Mouse (Mus musculus): Measurements from ENCODE around the gene Vmn1r222.
"Not testable (repeated sequence)": the region's sequence is repeated elsewhere in the genome, so short reads cannot be mapped to it uniquely, and the experiment has no call there.

Vmn1r222 gene

GRCm38 (mm10) chr13:23235847-23236246 is at the start of gene Vmn1r222:
TSS of gene Vmn1r222 (minus strand) at chr13:23235947.
- DNase-seq, result not testable (repeated sequence)

GRCm38 (mm10) chr13:23285191-23285920 is 49.6 kb upstream of the Vmn1r222 start:
- peak in 1 of 2 experiments; percentile 17 for DNase-seq

- no peak for DNase-seq
Measured at GRCm38 (mm10) chr13:23279992-23280391, 44.2 kb upstream of the Vmn1r222 start.

GRCm38 (mm10) chr13:23279576-23279975 is 43.8 kb upstream of the Vmn1r222 start:
- no peak for DNase-seq

GRCm38 (mm10) chr13:23270321-23271101 is 34.8 kb upstream of the Vmn1r222 start:
- peak; percentile 6 to 15 for DNase-seq

GRCm38 (mm10) chr13:23269681-23270080 is 33.9 kb upstream of the Vmn1r222 start:
- DNase-seq, result no peak

- DNase-seq, result not testable (repeated sequence)
Measured at GRCm38 (mm10) chr13:23269127-23269526, 33.4 kb upstream of the Vmn1r222 start.

- not testable (repeated sequence) for DNase-seq
Measured at GRCm38 (mm10) chr13:23268606-23269005, 32.9 kb upstream of the Vmn1r222 start.

- DNase-seq, result no peak
Measured at GRCm38 (mm10) chr13:23258546-23259048, 22.9 kb upstream of the Vmn1r222 start.

- DNase-seq, result not testable (repeated sequence)
Measured at GRCm38 (mm10) chr13:23246834-23247233, 11.1 kb upstream of the Vmn1r222 start, which contains the start of gene Vmn1r223. TSS of gene Vmn1r223 (plus strand) at chr13:23247134.

GRCm38 (mm10) chr13:23213827-23214226 is 21.9 kb downstream of the Vmn1r222 start, which contains the start of gene Vmn1r221:
TSS of gene Vmn1r221 (plus strand) at chr13:23214127.
- not testable (repeated sequence) for DNase-seq

- DNase-seq, result not testable (repeated sequence)
Measured at GRCm38 (mm10) chr13:23203885-23204284, 31.9 kb downstream of the Vmn1r222 start.

- DNase-seq, result no peak
Measured at GRCm38 (mm10) chr13:23187875-23188274, 47.9 kb downstream of the Vmn1r222 start, which contains the start of gene Vmn1r220. TSS of gene Vmn1r220 (minus strand) at chr13:23187975.

Measured in kidney, postnatal 4 days (tissue).